Mouse (Mus musculus): ENCODE results near the gene Olfr394.
"Not testable (repeated sequence)": the region's sequence is repeated elsewhere in the genome, so short reads cannot be mapped to it uniquely, and the experiment has no call there.

Olfr394 gene

GRCm38 (mm10) chr11:73890671-73891070 is at the start of gene Olfr394:
Olfr394 (minus strand) TSS chr11:73890771.
- no peak for DNase-seq

- no peak for DNase-seq
These were observed 45.8 kb upstream of the Olfr394 start, which contains the start of gene Olfr23 for GRCm38 (mm10) chr11:73936377-73936776. Olfr23 (plus strand) TSS chr11:73936677.

- DNase-seq, result not testable (repeated sequence)
These were observed 18.6 kb upstream of the Olfr394 start, which contains the start of gene Olfr395 for GRCm38 (mm10) chr11:73909199-73909598. Olfr395 (minus strand) TSS chr11:73909299.

- no peak for DNase-seq
These were observed 39.2 kb downstream of the Olfr394 start, which contains the start of gene Olfr393 for GRCm38 (mm10) chr11:73851354-73851753. Olfr393 (minus strand) TSS chr11:73851454.

Data from cerebellum, postnatal 36 days (tissue).